Mouse (Mus musculus) adrenal gland, adult 8-10 months (tissue): ENCODE data around the gene Macrod2. TPM values are rescaled to one million over a fixed set of nuclear protein-coding genes. Genes with fewer than 3 reads are reported as not detected.

Experiments
- DNase-seq: peaks from one replicate; pipeline ENCODE4 v3.0.0; 2022
- total RNA-seq, 4 experiments: library from RNA; stranded (reverse); gene quantifications; 2 replicates each; pipeline ENCODE4 v1.2.4; 2022

The Macrod2 gene
- total RNA-seq, 4 experiments from 2014 or later: 5.2 to 11.9 (median 7.8) TPM

GRCm38 (mm10) chr2:141228809-141229208 is 833.7 kb downstream of the Macrod2 start:
- DNase-seq: no peak

- no peak for DNase-seq
These were observed 834.7 kb downstream of the Macrod2 start for GRCm38 (mm10) chr2:141229820-141230219.

GRCm38 (mm10) chr2:141231011-141231668 is 836.0 kb downstream of the Macrod2 start:
- DNase-seq: peak; percentile 0

- no peak for DNase-seq
These were observed 839.2 kb downstream of the Macrod2 start for GRCm38 (mm10) chr2:141234306-141234705.

DNA sequence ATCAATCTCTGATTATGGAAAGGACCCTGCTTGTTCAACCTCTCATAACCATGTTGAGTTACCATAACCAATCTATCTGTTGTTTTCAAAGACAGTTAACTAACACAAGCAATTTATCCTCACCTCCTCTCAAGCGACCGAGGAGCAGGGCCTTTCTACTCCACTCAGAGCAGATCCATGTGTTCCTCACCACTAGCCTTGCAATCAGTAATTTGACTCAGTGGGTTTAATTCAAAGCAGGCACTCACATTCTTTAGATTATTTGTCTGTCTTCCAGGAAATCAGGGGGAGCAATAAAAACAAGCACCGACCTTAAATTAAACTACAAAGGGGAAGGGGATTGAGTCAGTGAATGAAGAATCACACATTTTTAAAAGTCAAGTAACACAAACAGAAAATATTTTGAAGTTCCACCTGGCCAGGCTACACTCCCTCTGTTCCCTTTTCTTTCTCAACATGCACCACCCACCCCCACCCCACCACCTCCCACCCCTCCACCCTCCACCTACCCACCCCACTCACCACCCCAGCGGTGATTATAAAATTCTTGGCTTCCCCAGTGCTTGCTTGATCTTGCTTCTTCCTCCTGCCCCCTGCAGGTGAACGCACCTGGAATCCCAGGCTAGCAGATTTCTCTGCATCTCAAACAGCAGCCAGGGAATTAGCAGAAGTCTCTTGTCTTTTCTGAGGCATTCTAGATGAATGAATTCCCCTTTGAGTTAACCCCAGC is 839.8 kb downstream of the Macrod2 start:
- no peak for DNase-seq

- no peak for DNase-seq
These were observed 852.6 kb downstream of the Macrod2 start for GRCm38 (mm10) chr2:141247680-141248079.

DNA sequence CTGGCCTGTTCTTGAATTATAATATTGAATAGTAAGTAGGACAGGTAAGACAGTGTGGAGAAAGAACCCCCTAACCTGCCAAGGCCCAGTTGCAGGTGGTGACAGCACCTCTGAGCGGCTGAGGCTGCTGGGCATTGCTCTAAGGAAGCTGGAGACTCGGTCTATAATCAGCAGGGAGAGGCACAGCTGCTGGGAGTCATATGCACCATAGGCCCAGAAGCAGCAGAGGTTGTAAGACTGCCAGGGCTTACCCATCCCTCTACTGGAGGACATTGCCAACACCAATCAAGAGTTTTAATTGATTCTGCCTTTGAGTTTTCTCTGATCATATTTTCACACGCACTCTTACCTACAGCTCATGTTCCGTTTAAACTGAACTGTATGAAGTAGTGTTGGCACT is 869.5 kb downstream of the Macrod2 start:
- no peak for DNase-seq

DNA sequence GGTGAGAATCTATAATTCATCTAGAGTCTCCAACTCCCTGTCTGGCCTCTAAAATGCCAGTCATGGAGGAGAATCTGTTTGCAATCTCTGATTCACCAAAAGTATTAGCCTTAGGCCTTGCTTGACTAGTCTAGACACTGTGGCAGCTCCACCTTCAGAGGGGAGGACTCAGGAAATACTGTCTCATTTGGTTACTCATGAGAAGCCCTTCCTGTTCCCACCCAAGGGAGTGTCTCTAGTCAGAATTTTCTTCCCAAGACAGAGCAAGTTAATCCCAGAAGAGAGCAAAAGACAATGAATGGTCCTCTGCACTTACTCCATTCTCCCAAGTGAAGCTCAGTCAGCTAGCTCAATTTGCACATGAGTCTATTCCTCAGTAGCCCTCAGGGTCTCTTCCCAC is 871.5 kb downstream of the Macrod2 start:
- DNase-seq: no peak

GRCm38 (mm10) chr2:141271541-141271940 is 876.4 kb downstream of the Macrod2 start:
- no peak for DNase-seq

GRCm38 (mm10) chr2:141272966-141273365 is 877.9 kb downstream of the Macrod2 start:
- no peak for DNase-seq

GRCm38 (mm10) chr2:141274262-141274661 is 879.2 kb downstream of the Macrod2 start:
- no peak for DNase-seq

DNA sequence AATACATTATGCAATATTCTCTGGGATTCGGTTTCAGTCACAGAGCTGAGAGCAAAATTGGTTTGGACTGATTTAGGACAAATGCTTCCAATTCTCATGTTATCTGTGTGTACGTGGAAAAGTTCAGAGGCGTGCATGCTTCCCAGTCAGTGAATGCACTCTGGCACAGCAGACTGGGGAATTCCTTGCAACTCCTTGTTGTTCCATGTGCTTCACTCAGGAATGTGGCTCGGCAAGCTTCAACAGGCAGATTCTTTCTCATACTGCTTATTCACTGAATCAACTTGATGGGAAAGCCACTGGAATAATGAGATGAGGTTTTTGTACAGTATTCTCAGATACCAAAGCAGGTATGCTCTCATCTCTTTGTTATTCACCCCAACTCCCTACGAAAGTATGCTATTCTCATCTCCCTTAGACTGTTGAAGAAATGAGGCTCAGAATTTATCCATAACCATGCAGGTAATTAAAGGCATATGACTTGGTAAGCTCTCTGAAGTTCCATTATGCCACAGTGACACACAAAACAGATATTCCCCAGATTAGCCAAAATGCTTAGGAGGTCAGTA is 884.1 kb downstream of the Macrod2 start:
- no peak for DNase-seq

GRCm38 (mm10) chr2:141280817-141281216 is 885.7 kb downstream of the Macrod2 start:
- no peak for DNase-seq

GRCm38 (mm10) chr2:141286110-141286747 is 891.1 kb downstream of the Macrod2 start:
- DNase-seq: no peak

GRCm38 (mm10) chr2:141288494-141288893 is 893.4 kb downstream of the Macrod2 start:
- peak; percentile 17 for DNase-seq

DNA sequence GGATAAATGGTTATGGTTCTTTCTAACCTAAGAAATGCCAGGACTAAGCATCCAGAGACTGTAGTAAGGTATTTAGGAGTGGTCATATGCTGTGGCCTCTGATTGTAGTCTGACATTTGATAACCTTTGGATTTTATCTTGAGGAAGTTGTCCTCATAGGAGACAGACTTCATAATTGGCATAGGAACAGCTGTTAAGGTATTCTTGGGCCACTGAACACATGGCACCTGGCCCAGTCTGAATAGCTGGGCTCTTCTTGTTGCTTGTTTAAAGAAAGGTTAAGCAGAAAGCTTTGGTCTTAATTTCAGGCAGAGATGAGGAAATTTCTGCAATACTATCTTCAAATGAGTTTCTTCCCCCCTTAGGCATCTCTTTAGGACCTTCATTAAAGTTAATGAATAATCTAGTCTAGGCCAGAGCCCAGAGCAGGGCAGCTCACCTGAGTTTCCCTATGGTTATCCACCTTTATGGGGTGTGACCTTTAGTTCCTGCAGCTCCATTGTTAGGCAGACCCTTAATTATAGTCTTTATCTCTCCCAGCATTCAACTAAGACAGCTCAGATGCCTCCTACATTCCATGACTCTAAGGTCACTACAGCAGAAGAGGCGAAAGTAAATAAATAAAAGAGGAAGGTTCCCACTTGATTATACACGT is 894.1 kb downstream of the Macrod2 start:
- DNase-seq: peak; percentile 1

GRCm38 (mm10) chr2:141292847-141293246 is 897.7 kb downstream of the Macrod2 start:
- DNase-seq: no peak

DNA sequence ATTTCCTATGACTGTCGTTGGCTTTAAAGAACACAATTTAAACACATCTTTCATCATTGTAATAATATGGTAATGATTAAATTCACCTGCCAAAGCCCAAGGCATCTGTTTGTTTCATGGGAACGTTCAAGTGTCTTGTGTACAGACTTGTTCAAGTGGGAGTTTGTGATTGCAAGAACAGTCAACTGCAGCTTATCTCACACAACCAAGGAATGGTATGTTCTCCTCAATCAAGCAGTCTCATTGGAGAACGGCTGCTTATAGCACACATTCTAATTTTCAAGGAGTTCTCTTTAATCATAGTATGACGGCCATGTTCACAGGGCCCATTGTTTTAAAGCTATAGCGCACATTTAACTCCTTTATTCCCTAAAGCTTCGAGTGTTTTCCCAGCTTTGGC is 904.1 kb downstream of the Macrod2 start:
- DNase-seq: no peak

DNA sequence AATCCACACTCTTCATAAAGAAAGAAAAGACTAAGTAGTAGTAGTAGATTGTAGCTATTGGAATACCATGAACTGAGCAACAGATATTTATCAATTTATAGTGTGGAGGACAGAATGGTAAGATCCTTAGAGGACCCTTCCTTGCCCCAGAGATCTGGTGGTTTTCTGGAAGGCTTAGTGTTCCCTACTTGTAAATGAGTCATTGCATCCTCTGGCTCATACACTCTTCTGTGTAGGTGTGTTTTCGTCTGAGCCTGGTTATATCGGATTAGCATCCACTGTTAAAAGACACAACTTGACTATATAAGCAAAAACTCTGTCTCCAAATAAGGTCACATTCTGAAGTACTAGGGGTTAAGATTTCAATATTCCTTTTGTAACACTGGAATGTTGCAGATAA is 905.9 kb downstream of the Macrod2 start:
- no peak for DNase-seq

GRCm38 (mm10) chr2:141308406-141308805 is 913.3 kb downstream of the Macrod2 start:
- DNase-seq: no peak

- no peak for DNase-seq
These were observed 917.2 kb downstream of the Macrod2 start for GRCm38 (mm10) chr2:141312136-141312948.

DNA sequence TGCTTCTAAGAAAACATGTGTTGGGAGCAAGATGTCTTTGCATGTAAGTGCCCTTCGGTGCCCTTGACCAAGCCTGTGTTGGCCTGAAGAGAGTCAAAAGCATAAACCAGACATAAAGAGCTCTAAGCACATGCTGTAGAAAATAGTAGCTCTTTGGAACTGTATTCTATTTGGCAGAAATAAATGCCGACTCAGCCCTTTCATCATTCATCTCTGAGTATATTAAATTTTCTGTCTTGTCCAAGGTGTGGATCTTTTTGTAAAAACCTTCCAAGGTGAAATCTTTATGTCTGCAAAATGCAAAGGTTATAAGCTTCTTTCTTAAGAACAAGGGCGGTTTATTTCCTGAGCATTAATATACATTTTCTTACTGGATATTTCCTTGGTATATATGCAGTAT is 920.2 kb downstream of the Macrod2 start:
- DNase-seq: no peak
